Comparison of ENCODE assay signal across 16 mouse cellular contexts in genomic region chr1:55525100-55525499, GRCm38 (mm10).
"Had no signal": no experiment of that assay in that cellular context is flagged by ENCODE, and none has a peak within 500 bp of the region (broad histone marks: within the 10 kb centered on the region; RNA-seq: fewer than 3 reads in every experiment).

No protein-coding gene starts in this region.

- H3K4me1 ChIP-seq: liver, embryonic 13.5 days; midbrain, embryonic 12.5 days; neural tube, embryonic 12.5 days had no signal

- H3K27me3 ChIP-seq: limb, embryonic 12.5 days; liver, embryonic 13.5 days; lung, embryonic 15.5 days; midbrain, embryonic 12.5 days; neural tube, embryonic 12.5 days had no signal

- DNase-seq: kidney, adult 8-10 months; kidney, postnatal 36 days; layer of hippocampus, adult 9-11 months; layer of hippocampus, postnatal 36 days; liver; liver, embryonic 13.5 days; liver, postnatal 0 days; lung, postnatal 36 days; thymus, adult 2 months; thymus, postnatal 36 days had no signal

- H3K36me3 ChIP-seq: limb, embryonic 12.5 days; liver, embryonic 13.5 days; lung, embryonic 15.5 days; midbrain, embryonic 12.5 days; neural tube, embryonic 12.5 days had no signal

- H3K27ac ChIP-seq: limb, embryonic 12.5 days; liver, embryonic 13.5 days; lung, embryonic 15.5 days; midbrain, embryonic 12.5 days; neural tube, embryonic 12.5 days had no signal

- ATAC-seq: intestine, embryonic 16.5 days; liver, postnatal 0 days had no signal

- H3K4me2 ChIP-seq: limb, embryonic 12.5 days; liver, embryonic 13.5 days; lung, embryonic 15.5 days; midbrain, embryonic 12.5 days; neural tube, embryonic 12.5 days had no signal

- H3K4me3 ChIP-seq: limb, embryonic 12.5 days; liver, embryonic 13.5 days; lung, embryonic 15.5 days; midbrain, embryonic 12.5 days; myocyte; neural tube, embryonic 12.5 days had no signal

- H3K9ac ChIP-seq: limb, embryonic 12.5 days; liver, embryonic 13.5 days; liver, postnatal 0 days; lung, embryonic 15.5 days; midbrain, embryonic 12.5 days; neural tube, embryonic 12.5 days had no signal

- H3K9me3 ChIP-seq: liver, embryonic 13.5 days; lung, embryonic 15.5 days; midbrain, embryonic 12.5 days; neural tube, embryonic 12.5 days had no signal
